Mouse (Mus musculus) CD8-positive naive resting alpha-beta T cell, adult 2 months (primary cell): ENCODE results near the gene Cyp2d22.
"Not testable (repeated sequence)": the region's sequence is repeated elsewhere in the genome, so short reads cannot be mapped to it uniquely, and the experiment has no call there.

Source experiments
- DNase-seq, 2 experiments: peaks; one replicate each; pipeline ENCODE4 v3.0.0; 2022; ENCODE audit warnings: low read depth in 2 of 2, low spot score in 2 of 2

Cyp2d22 gene

DNA sequence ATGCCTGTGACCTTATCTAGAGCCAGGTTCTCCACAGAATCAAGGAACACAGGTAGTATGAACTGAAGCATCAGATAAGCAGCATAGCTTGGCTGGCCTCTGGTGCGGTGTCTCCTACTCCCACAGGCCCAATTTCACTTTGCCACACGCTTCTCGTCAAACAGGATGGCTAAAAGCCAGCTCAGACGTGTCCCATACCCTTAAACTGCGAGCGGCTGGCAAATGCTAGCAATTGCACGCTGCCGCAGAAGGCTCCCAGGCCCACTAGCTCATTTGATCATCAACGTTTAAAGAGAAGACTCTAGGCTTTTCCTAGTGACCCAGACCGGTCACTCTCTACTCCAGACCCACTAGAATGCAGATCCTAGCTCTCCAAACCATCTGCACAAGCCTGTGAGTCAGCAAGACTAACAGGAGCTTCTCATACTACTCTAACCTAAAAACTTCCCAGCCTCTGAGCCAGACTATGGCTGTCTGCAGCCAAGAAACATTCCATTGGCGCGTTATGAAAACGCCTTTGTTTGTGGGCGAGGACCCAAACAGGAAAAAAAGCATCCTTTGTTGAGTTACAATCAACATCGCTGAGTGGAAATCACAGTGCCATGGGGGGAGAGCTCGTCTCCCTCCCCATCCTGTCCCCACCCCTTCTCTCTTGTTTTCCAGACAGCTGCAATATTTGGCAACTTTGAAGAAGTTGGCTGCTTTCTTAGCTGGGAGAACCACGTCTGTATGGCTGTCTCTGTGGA, 3.5 kb downstream of the Cyp2d22 start:
- no peak for DNase-seq

DNA sequence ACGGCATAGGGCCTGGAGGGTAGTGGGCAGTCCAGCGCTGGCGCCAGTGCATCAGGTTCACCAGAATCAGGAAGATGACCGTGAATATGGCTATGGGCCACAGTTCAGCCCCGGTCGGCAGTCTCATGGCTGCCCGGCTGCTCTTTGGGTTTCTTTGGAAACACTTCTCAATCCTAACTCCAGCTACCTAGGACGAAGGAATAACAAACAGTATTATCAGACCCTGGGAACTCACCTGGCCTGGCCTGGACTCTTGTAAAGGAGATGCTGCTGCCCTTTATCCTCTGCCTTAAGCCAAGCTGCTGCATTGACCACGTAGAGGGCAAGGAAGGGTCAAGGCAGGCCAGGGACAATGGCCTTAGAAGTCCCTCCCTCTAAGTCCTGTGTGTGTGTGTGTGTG, 4.2 kb downstream of the Cyp2d22 start:
- no peak for DNase-seq

DNA sequence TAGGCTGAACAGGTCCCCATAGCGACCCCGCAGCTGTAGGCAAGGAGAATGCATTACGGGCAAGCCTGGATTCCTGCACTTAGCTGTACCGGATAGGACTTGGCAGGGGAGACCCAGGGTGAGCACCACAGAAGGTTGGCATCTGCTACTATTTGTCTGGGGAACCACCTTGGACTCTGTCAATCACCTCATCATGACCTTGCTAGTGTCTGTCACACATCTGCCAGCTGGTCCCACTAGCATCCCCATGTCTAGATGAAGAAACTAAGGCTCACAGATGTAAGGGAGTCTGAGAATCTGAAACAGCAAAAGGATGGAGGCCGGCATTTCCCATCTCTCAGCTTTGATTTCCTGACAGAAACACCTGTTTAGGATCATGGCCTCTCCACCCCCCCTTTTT, 5.6 kb downstream of the Cyp2d22 start:
- no peak for DNase-seq

DNA sequence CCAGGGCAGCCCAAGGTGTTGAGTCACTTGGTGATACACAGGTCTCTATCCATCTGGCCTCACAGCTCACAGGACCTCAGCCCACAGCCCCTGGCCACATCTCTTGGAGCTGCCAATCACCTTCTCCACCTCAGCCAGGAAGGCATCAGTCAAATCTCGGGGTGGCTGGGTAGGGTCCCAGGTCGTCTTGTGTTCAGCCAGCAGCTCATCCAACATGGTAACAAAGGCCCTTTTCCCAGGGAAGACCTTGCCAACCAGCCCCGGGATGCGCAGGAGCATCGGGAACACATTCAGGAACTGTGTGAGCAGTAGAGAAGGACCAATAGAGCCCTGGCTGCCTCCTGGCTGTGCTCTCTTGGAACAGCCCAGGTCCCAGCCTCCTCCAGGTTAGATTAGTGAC, 7.1 kb downstream of the Cyp2d22 start:
- DNase-seq, result no peak

DNA sequence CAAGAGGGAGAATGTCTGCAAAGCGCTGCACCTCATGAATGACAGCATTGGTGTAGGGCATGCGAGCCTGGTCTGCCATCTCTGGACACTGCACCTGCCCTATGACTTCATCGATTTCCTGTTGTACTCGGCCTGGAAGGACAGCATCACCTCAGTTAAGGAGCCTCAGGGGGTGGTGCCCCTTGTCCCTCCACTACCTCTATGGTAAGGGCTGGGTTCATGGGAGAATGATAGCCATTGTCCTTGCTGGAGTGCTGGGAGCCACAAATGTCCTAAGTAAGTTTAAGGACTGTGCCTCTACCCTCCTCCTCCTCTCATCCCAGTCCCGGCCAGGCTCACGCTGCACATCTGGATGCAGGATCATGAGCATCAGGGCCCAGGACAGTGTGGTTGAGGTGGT, 7.6 kb downstream of the Cyp2d22 start:
- DNase-seq, result no peak

DNA sequence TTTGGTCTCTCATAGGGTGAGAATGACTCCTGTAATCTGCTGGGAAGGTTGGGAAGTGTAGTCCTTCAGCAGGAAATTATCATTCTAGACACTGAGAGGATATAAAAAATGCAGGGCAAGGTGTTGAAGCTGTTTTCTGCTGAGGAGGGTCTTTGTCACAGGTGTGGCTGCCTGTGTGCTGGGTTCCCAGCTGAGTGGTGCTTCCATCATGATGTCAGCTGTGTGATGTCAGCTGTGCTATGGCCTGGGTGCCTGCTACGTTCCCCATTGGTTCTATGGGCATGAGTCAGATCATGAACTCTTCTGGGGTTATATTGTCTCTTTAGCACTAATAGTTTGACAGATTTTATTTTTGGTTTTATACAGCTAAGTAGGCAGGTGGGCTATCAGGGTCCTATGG, 11.2 kb downstream of the Cyp2d22 start:
- DNase-seq, result no peak

DNA sequence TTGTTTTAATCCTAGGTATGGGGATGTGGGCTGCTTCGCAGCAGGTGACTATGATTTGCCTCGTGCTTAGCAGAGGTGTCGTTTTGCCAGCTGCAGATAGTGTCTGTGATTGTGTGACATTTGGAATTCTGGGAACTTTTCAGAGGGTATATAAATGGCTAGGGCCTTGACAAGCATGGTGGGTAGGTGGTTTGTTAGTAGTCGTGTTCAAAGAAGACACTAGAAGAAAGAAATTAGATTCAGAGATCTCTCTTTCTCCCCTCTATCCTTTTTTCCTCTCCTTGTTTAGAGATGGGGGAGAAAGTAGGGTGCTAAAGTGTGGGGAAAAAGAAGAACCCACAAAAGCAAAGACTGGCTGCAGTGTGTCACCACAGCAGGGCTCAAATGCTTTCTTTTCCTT, 11.9 kb downstream of the Cyp2d22 start:
- DNase-seq, result no peak

DNA sequence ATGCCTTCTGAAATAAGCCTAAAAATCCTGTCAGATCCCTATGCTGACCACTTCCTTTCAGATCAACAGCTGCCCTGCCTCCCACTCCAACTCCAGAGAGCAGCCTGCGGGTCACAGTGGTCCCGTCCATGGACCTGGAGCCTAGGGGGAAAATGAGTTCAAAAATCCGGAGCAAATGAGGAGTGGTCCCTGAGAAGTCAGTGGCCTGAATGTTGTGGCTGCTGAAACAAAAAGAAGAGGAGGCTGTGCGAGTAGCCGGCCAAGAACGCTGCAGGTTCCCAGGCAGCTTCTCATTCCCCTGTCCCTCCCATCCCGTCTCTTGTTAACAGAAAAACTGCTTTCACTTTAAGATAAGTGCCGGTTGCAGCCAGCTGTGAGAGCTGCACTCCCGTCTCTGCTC, 15.5 kb downstream of the Cyp2d22 start:
- not testable (repeated sequence) for DNase-seq

DNA sequence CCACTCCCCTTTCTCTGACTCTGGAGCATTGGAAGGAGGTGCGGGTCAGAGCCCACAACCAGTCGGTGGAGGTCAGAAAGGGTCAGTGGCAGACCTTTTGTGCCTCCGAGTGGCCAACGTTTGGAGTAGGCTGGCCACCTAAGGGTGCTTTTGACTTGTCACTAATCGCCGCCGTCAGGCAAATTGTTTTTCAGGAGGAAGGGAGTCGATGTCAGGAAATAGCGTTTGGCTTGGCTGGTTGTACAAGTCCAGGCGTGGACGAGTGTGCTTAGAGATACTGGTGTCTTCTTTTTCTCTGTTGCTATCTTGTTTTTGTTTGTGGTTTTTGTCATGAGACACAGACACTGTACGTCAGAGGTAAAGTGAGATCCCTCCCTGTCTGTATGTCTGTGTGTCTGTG, 16.3 kb downstream of the Cyp2d22 start:
- DNase-seq, result not testable (repeated sequence)

DNA sequence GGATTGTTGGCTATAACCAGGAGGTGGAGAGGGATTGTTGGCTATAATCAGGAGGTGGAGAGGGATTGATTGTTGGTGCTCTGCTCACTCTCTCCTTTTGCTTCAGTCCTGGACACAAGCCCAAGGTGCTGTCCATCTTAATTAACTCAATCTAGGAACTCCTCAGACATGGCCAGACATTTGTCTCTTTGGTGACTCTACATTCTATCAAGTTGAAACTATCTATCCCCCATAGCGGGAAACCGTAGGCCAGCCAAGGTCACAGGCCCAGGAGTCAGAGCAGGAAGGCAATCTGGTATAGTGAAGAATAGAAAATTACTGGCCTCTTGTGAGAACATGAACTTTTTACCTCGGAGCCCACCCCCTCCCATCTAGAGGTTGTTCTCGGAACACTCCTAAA, 17.8 kb downstream of the Cyp2d22 start:
- no peak for DNase-seq

DNA sequence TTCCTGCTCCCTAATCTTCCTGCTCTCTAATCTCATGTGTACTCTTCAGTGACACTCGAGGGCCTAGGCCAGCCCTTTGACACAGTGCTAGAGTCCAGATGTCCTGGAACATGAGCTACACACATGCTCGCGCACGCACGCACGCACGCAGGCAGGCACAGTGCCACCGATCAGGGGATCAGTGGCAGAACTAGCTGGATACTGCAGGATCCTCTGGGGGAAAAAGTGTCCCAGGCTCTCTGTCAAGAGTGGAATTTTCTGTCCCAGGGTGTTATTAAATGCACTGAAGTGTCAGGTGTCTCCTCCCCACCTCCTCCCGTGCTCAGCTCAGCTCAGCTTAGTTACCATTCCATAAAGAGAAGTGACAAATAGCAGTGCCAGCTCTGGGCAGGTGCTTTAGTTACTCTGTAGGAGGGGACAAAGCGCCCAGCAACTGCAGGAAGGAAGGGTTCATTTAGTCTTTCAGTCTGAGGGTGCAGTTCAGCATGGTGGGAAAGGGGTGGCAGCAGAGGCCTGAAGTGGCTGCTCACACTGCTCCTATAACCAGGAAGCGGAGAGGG, 18.5 kb downstream of the Cyp2d22 start:
- DNase-seq, result no peak

DNA sequence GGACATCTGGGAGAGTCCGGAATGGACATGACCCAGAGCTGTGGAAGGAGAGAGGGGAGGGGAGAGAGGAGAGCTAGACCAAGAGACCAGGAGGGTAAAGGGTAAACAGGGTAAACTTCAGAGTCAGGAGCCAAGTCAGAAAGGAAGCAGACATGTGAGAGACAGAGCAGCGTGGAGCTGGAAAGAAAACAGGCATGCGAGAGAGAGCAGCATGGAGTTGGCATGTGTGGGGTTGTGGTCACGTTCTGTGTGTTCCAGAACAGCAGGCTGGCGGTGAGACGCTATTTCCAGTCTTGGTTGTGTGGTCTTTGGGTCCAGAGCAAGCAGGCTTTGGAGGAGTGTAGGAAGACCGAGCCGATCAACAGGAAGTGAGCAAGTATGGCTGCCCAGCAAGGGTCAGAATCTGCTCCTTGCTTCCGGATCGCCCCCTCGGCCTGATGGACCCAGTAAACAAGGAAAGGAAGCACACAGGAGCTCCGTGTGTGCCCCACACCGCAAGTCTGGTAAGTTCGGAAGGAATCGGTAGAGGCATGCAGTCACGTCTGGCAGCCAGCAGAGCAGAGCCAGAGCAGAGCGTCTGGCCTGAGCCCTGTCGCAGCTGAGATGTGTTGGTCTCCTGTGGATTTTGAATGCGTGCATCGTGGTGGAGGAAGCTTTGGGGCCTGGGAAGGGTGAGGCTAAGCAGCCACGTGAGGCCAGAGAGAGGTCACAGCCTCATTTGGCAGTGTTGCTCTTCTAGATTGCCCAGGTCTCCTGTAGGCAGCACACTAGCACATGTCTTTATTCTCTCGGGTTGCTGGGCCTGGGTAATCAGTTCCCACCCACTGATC, 21.4 kb downstream of the Cyp2d22 start:
- DNase-seq, result no peak

DNA sequence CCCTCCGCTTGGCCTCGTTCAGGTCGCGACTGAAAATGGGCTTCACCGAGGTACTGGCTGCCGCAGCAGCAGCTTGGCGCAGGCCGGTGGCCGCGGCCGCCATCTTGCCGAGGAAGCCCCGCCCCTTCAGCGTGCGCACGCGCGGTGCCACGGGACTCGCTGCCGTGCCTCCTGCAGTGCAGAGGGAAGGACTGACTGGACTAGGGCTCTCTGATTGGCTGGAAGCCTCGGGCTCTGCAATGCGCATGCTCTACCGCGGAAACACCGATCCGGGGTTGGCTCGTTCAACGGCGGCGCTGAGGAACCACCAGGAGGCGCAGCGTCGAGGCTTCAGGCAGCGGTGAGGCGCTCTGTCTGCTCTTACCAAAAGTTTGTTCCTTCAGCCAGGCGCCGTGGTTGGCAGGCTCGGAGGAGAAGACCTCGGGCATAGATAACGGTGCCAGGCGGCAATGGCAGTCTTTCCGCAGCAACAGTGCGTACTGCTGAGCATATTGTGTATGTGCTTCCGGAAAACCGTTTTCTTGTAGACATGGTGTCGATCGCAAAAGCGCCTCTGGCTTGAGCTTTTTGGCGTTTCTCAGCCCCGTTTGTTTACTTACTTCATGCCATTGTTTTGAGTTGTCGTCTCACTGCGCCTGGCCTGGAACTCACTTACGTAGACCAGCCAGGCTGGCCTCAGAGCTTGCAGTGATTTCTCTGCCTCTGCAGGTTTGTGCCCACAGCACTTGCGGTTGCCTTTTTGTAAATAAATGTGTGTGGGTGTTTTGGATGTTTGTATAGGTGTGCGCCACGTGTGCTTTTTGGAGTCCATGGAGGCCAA, 25.7 kb downstream of the Cyp2d22 start, which contains the start of gene Ndufa6:
TSS of gene Ndufa6 (minus strand) at position 197 of the 820 bp plus-strand sequence.
- peak; percentile 93 to 95 for DNase-seq

DNA sequence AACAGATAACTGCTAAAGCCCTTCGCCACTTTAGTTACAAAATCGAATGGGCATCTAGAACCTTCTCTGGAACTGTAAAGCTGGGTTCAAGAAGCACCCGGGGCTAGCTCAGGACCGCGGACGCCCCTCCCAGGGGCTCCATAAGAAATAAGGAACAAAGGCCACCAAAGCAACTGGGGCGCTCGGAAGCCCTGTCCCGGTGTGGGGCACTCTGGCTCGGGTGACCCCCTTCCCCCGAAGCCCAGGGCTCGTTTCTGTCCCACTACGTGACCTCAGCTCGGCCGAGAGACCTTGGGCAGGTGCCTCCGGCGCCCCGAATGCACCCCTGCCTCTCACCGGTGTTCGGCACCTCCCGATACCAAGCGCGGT, 26.3 kb downstream of the Cyp2d22 start:
- DNase-seq, result no peak

DNA sequence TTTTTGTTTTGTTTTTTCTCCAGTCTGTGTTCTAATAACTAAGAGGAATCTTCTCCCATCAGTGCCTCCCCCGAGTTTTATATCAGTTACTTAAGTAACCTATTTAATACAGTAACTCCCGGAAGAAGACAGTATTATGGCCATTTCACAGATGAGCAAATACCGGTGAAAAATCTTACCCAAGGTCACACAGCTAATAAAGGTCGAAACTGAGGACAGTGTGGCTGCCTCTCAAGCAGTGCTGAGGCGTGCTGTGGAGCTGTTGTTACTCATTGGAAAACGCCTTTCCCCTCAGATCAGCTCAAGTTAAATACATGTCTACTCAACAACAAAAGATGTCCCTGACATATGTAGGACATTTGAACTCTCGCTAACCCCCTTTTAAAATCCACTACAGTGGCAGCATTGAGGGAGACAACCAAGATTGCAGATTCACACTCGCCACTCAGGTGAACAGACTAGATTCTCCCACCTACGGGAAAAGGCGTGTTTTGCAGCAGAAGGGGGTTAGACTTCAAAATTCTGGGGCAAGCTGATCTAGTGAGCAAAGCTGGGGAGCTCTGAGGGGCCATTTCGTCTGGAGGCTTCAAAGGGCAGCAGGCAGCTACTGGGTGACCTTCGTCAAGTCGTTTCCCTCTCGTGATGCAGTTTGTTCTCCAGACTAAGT, 26.8 kb downstream of the Cyp2d22 start:
- DNase-seq, result no peak

DNA sequence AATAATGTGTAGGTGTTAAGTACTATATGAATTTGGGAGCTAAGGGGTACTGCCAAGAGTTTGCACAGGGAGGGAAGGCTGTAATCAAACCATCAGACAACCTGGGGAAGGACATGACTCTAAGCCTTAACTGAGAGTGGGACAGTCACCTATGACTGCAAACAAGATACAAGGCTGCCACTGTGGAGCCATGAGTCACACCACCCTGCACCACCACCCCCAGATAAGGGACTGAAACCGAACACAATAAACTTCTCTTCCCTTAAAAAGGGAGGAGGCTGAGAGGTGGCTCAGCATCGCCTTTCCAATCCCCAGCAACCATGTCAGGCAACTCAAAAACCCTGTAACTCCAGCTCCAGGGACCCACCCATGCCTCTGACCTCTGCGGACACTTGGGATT, 28.6 kb downstream of the Cyp2d22 start:
- DNase-seq, result no peak

DNA sequence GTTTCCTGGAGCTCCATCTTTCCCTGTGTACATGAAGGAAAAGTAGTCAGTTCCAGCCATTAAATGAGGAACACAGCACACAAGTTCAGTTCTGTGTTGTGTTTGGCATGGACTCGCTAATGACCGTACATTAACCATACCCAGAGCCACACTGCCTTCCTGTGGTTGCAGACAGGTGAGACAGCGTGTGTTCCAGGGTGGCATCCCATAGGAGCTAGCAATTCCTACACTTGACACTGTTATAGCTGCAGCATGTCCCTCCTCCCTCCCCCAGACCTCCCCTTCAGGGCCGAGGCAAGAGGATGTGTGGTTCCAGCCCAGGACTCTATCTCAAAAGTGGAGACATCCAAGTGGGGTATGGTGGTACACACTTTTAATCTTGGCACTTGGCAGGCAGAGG, 29.7 kb downstream of the Cyp2d22 start:
- DNase-seq, result no peak

DNA sequence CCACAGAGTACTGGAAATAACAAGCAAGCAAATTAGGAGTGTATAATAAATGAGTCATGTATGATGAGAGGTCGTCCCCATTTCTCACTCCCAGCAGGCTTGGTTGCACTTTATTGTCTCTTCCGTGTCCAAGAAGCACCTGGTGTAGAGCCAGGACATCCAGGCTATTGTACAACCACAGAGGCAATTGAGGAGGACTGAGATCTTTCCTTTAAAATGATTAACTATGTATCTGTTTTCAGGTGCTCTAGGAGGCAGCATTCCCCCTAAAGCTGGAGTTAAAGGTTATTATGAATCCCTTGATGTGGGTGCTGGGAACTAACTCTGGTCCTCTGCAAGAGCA, 31.1 kb downstream of the Cyp2d22 start:
- no peak for DNase-seq

DNA sequence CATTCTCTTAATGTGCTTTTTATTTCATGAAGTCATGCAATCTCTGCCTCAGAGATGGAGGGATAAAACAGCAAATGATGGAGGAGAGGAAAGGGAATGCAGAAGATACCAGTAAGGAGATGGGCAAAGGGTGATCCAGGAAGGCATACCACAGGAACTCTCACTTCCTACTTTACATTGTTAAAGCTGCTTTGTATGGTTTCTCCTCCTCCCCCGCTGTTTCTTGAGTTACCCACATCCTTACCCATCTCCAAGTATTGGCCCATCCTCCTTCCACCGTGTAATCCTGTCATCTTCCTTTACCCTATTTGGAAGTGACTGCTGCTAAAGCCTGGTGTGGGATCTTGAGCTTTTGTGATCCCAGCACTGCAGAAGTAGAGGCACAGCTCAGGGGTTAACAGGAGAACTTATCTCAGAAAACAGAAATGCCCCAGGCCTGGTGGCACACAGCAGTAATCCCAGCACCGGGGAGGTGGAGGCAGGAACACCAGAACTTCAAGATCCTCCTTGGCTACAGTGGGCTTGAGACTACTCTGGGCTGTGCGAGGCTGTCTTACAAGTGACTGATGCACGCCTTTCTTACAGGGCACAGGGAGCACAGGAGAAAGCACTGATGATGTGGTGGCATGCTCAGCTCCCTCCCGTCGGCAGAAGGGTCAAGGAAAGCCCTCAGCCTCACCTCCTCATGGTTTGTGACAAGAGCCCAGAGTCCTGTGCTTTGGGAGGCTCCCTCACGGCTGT, 31.6 kb downstream of the Cyp2d22 start:
- no peak for DNase-seq

DNA sequence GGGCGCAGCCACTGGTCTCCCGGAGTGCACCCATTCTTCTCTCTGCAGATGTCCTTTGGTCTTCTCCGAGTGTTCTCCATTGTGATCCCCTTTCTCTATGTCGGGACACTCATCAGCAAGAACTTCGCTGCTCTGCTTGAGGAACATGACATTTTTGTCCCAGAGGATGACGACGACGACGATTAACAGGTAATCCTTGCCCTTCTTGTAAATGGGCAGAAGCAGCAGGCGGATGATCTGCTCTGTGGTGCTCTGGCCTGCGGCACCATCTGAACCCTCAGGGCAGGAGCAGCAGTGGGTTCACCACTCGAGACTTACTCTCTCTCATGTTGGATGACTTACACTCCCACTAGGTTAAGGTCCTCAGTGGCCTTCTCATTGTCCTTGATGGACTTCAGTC, 32.2 kb downstream of the Cyp2d22 start:
- DNase-seq, result no peak
